ENCODE assay signal across 19 mouse cellular contexts in the genomic region with DNA sequence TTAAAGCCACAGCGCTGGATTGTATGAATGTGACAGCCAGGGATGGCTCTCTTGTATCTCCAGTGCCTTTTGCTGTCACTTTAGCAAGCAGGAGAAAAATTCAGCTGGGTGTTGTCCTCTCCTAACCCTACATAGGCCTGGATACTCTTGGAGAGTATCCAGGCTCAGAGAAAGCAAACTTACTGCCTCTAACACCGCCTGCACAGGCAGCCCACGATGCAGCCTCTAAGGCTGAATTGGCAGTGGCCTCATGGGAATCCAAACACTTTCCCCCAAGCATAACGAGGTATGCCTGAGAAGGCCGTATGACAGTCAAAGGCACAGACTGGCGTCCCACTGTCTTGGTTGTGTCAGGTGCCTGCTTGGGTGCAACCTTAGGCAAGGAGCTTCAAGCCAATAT. TPM values are rescaled to one million over a fixed set of nuclear protein-coding genes. Genes with fewer than 3 reads are reported as not detected.
"Had no signal": no experiment of that assay in that cellular context is flagged by ENCODE, and none has a peak within 500 bp of the region (broad histone marks: within the 10 kb centered on the region; RNA-seq: fewer than 3 reads in every experiment).

No protein-coding gene starts in this region.

- DNase-seq: kidney, adult 18-20 months; kidney, postnatal 10 days; kidney, postnatal 4 days; left cerebral cortex, postnatal 4 days; lung, embryonic 14.5 days; lung, postnatal 10 days; lung, postnatal 4 days; midbrain, embryonic 14.5 days; right cerebral cortex, postnatal 4 days; spleen, adult 18-20 months; thymus, postnatal 4 days had no signal

- H3K4me1 ChIP-seq: liver, embryonic 12.5 days; midbrain, embryonic 10.5 days had no signal

- H3K27me3 ChIP-seq: neural tube, embryonic 15.5 days had no signal

- H3K4me2 ChIP-seq: liver, embryonic 12.5 days; lung, embryonic 14.5 days; neural tube, embryonic 15.5 days had no signal

- H3K27ac ChIP-seq: layer of hippocampus, adult 2 months; liver, embryonic 12.5 days; midbrain, embryonic 10.5 days; neural tube, embryonic 15.5 days had no signal

- H3K4me3 ChIP-seq: layer of hippocampus, adult 2 months; liver, embryonic 12.5 days; midbrain, embryonic 10.5 days; myocyte; neural tube, embryonic 15.5 days had no signal

- H3K36me3 ChIP-seq: liver, embryonic 12.5 days; midbrain, embryonic 10.5 days; neural tube, embryonic 15.5 days had no signal

- ATAC-seq: liver, embryonic 12.5 days had no signal

- H3K9me3 ChIP-seq: liver, embryonic 12.5 days; midbrain, embryonic 10.5 days; neural tube, embryonic 15.5 days had no signal

- H3K9ac ChIP-seq: liver, embryonic 12.5 days; lung, embryonic 14.5 days; neural tube, embryonic 15.5 days had no signal

RNA-seq across cellular contexts. Expression of gene Pkp1, which starts 26.8 kb away (rescaled TPM):
- total RNA-seq: layer of hippocampus, adult 2 months; megakaryocyte, adult 5-6 weeks had no signal
- polyA plus RNA-seq: kidney, embryonic 14.5 days; liver, embryonic 12.5 days; liver, embryonic 16.5 days; midbrain, embryonic 10.5 days had no signal

RNA-seq across cellular contexts. Expression of gene Tnnt2, which starts 56.1 kb away (rescaled TPM):
- total RNA-seq: megakaryocyte, adult 5-6 weeks had no signal
